Mouse (Mus musculus): ENCODE results near the gene Aox1. TPM values are rescaled to one million over a fixed set of nuclear protein-coding genes. Genes with fewer than 3 reads are reported as not detected.

The Aox1 gene
- polyA plus RNA-seq, 1 experiment from 2014 or later, result 0.36 TPM

DNA sequence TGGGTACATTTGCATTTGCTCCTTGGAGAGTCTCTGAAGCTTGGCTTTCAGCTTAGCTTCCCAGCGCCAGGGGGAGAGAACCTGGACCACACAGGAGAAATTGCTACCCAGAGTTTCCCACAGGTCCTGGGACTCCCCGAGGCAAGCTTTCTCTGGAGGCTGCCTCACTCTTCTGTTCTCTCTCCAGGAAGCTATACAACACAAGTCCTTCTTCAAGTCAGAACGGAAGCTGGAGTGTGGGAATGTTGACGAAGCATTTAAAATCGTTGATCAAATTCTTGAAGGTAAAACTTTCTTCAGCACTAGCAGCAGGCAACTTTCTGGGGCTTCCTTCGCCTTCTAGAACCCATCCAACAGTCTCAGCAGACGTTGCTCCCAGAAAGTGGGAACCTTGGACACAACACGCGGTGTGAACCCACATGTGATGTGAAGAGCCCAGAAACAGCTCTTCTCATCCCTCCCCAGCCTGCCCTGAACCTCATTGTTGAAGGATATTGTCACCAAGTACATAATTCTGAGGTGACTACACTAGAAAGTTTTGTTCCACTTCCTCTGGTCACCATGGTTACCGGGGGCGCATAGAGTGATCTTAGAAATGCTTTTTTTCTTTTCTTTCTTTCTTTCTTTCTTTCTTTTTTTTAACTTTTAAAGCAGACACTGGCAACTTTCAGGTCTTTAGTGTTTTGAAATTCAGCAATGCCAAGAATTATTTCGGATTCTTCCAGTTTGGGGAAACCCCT is 43.4 kb downstream of the Aox1 start:
- no peak overlapping the region for H3K27ac ChIP-seq (ENCODE audit: low read length)
- WGBS, result 69% methylated on average over 12 of the region's 12 CpGs
- H3K9me3 ChIP-seq (ENCODE audit: low read length), result no peaks in the 10 kb centered on the region
- no peaks in the 10 kb centered on the region for H3K36me3 ChIP-seq (ENCODE audit: insufficient read depth, low read length)
- no peak overlapping the region for H3K9ac ChIP-seq (replicated peaks; ENCODE audit: low read length)
- H3K4me1 ChIP-seq (ENCODE audit: insufficient read depth, low read length), result no peaks in the 10 kb centered on the region
- H3K4me3 ChIP-seq (ENCODE audit: low read length), result no peak overlapping the region
- no peaks in the 10 kb centered on the region for H3K27me3 ChIP-seq (ENCODE audit: insufficient read depth, low read length)
- ATAC-seq (ENCODE audit: low FRiP score, low TSS enrichment), result no peak
- H3K4me2 ChIP-seq (replicated peaks; ENCODE audit: low read depth, low read length), result no peak overlapping the region

DNA sequence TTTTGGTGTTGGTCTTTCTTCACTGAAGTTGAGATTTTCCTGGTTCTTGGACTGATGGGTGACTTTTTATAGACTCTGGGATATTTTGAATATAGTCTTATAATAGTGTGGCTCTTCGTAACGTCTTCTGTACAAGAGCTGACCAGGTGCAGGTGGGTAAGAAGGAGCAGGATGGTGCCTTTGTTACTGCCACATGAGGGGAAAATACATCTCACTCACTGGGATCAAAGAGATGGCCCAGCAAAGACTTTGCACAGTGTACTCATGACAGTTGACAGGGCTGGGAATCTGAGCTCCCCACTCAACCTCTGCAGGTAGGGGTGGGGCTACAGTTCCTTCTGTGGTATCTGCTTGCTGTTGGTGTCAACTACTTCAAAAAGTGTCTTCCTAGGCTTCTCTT is 44.5 kb downstream of the Aox1 start:
- Histone ChIP-seq H3K4me2 (replicated peaks; ENCODE audit: low read depth, low read length) (no peak overlapping the region), H3K27ac (ENCODE audit: low read length) (no peak overlapping the region), H3K27me3 (ENCODE audit: insufficient read depth, low read length) (no peaks in the 10 kb centered on the region), H3K4me1 (ENCODE audit: insufficient read depth, low read length) (no peaks in the 10 kb centered on the region), H3K9ac (replicated peaks; ENCODE audit: low read length) (no peak overlapping the region), H3K9me3 (ENCODE audit: low read length) (no peaks in the 10 kb centered on the region), H3K36me3 (ENCODE audit: insufficient read depth, low read length) (no peaks in the 10 kb centered on the region), H3K4me3 (ENCODE audit: low read length) (no peak overlapping the region)
- no peak for ATAC-seq (ENCODE audit: low FRiP score, low TSS enrichment)
- whole genome bisulfite sequencing, result 89% methylated on average over 2 of the region's 2 CpGs

DNA sequence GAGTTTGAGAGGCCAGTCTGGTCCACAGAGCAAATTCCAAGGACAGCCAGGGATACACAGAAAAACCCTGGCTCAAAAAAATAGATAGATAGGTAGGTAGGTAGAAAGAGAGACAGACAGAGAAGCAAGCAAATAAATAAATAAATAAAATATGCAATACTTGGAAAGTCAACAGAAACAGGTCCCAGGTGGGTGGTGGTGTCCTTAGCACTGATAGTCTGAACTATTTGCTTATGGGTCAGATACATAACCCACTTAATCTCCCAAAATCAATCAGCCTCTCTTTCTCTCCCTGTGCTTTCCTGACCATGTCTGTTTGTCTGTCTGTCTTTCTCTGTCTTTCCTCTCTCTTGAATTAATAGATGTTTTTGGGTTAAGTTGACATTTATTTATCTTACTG is 48.2 kb downstream of the Aox1 start:
- Histone ChIP-seq H3K9me3 (ENCODE audit: low read length) (no peaks in the 10 kb centered on the region), H3K9ac (replicated peaks; ENCODE audit: low read length) (no peak overlapping the region), H3K27me3 (ENCODE audit: insufficient read depth, low read length) (no peaks in the 10 kb centered on the region), H3K36me3 (ENCODE audit: insufficient read depth, low read length) (no peaks in the 10 kb centered on the region), H3K4me3 (ENCODE audit: low read length) (no peak overlapping the region), H3K4me2 (replicated peaks; ENCODE audit: low read depth, low read length) (no peak overlapping the region), H3K4me1 (ENCODE audit: insufficient read depth, low read length) (no peaks in the 10 kb centered on the region), H3K27ac (ENCODE audit: low read length) (no peak overlapping the region)
- ATAC-seq (ENCODE audit: low FRiP score, low TSS enrichment), result no peak

DNA sequence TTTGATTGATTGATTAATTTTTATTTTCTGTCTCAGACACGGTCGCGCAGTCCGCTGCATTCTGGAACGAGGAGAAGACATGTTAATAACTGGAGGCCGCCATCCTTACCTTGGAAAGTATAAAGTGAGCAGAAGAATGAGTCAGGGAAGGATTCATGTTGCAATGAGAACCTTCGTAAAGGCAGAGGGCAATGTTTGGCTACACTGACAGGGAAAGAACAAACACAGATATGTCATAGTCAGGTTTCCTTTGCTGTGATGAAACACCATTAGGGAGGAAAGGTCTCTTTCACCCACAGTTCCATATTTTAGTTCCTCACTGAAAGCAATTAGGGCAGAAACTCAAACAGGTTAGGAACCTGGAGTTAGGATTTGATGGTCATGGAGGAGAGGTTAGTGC is 48.7 kb downstream of the Aox1 start:
- Histone ChIP-seq H3K27me3 (ENCODE audit: insufficient read depth, low read length) (no peaks in the 10 kb centered on the region), H3K4me3 (ENCODE audit: low read length) (no peak overlapping the region), H3K27ac (ENCODE audit: low read length) (no peak overlapping the region), H3K36me3 (ENCODE audit: insufficient read depth, low read length) (no peaks in the 10 kb centered on the region), H3K4me2 (replicated peaks; ENCODE audit: low read depth, low read length) (no peak overlapping the region), H3K4me1 (ENCODE audit: insufficient read depth, low read length) (no peaks in the 10 kb centered on the region), H3K9ac (replicated peaks; ENCODE audit: low read length) (no peak overlapping the region), H3K9me3 (ENCODE audit: low read length) (no peaks in the 10 kb centered on the region)
- no peak for ATAC-seq (ENCODE audit: low FRiP score, low TSS enrichment)
- 76% methylated on average over 7 of the region's 7 CpGs for WGBS

DNA sequence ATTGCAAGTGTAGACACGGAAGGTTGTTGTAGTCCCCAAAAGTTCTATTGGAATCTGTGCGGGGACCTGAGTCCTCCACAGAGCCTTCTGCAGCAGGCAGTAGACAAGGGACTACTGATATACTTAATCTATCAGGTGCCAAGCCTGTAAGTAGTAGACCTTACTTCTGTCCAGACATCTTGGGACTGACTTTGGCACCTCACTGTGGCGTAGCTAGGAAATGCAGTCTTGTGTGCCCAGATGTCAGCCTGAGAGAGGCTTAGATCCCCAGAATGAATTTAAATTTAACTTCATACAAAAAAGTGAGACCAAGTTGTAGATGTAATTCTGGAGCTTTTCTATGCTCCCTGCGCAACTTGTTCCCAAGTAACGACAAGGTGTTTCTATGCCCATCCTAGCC is 50.0 kb downstream of the Aox1 start:
- H3K27me3 ChIP-seq (ENCODE audit: insufficient read depth, low read length), result no peaks in the 10 kb centered on the region
- no peaks in the 10 kb centered on the region for H3K9me3 ChIP-seq (ENCODE audit: low read length)
- no peak overlapping the region for H3K4me3 ChIP-seq (ENCODE audit: low read length)
- no peak overlapping the region for H3K27ac ChIP-seq (ENCODE audit: low read length)
- no peak overlapping the region for H3K4me2 ChIP-seq (replicated peaks; ENCODE audit: low read depth, low read length)
- WGBS, result 93% methylated on average over 5 of the region's 5 CpGs
- no peaks in the 10 kb centered on the region for H3K36me3 ChIP-seq (ENCODE audit: insufficient read depth, low read length)
- no peaks in the 10 kb centered on the region for H3K4me1 ChIP-seq (ENCODE audit: insufficient read depth, low read length)
- no peak for ATAC-seq (ENCODE audit: low FRiP score, low TSS enrichment)
- H3K9ac ChIP-seq (replicated peaks; ENCODE audit: low read length), result no peak overlapping the region

DNA sequence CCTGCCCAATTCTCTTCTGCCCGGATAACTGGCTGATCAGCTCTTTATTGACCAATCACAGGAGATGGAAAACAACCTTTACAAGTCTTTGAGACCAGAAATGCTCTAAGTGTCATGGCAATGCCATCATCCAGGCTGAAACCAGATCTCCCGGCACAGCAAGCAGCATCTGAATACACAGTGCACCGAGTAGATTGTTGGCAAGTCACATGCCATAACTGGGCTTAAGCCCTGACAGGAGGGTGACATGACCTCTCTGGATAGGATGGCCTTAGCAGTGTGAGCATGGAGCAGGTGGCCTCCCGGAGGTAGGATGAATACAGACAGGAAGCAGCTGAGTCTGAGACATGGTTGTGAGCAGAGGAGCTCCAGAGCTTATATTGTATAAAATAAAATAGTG is 50.7 kb downstream of the Aox1 start:
- Histone ChIP-seq H3K4me1 (ENCODE audit: insufficient read depth, low read length) (no peaks in the 10 kb centered on the region), H3K27ac (ENCODE audit: low read length) (no peak overlapping the region), H3K9ac (replicated peaks; ENCODE audit: low read length) (no peak overlapping the region), H3K9me3 (ENCODE audit: low read length) (no peaks in the 10 kb centered on the region), H3K36me3 (ENCODE audit: insufficient read depth, low read length) (no peaks in the 10 kb centered on the region), H3K4me2 (replicated peaks; ENCODE audit: low read depth, low read length) (no peak overlapping the region), H3K27me3 (ENCODE audit: insufficient read depth, low read length) (no peaks in the 10 kb centered on the region), H3K4me3 (ENCODE audit: low read length) (no peak overlapping the region)
- ATAC-seq (ENCODE audit: low FRiP score, low TSS enrichment), result no peak
- whole genome bisulfite sequencing, result 83% methylated on average over 4 of the region's 4 CpGs

DNA sequence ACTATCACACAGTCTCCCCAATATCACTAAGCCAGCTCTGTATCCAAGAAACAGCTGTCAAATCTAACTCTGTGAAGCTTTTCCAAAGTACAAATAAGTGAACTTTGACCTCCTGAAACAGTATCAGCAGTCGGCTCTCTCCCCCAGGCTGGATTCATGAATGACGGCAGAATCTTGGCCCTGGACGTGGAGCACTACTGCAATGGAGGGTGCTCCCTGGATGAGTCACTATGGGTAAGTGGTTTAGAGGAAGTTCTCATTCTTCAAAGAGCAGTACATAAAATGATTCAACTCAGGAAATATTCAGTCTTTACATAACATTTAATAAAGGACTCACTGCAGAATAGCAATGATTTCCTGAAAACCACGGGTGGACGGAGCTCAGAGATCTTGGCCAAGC is 51.6 kb downstream of the Aox1 start:
- no peak for ATAC-seq (ENCODE audit: low FRiP score, low TSS enrichment)
- Histone ChIP-seq H3K9ac (replicated peaks; ENCODE audit: low read length) (no peak overlapping the region), H3K27me3 (ENCODE audit: insufficient read depth, low read length) (no peaks in the 10 kb centered on the region), H3K4me1 (ENCODE audit: insufficient read depth, low read length) (no peaks in the 10 kb centered on the region), H3K4me2 (replicated peaks; ENCODE audit: low read depth, low read length) (no peak overlapping the region), H3K9me3 (ENCODE audit: low read length) (no peaks in the 10 kb centered on the region), H3K36me3 (ENCODE audit: insufficient read depth, low read length) (no peaks in the 10 kb centered on the region), H3K27ac (ENCODE audit: low read length) (no peak overlapping the region), H3K4me3 (ENCODE audit: low read length) (no peak overlapping the region)
- 76% methylated on average over 5 of the region's 5 CpGs for WGBS

DNA sequence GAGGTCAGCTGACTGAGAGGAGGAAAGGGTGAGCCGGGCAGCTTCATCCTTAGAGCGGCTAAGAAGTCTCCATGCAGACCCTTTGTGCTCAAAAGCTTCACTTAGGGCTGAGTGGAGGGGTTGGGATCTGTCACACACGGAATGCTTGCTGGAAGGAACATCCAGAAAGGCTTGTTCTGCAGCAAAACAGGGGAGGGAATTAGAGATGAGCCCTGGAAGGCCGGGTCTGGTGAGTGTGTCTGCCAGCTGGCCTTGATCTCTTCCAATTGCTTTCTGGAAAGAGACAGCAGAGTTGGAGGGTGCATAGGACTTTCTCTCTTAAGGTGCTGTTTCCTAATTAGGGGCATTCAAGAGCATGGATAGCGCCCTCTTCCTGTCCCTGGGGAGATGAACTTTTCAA is 59.6 kb downstream of the Aox1 start:
- Histone ChIP-seq H3K27ac (ENCODE audit: low read length) (no peak overlapping the region), H3K9me3 (ENCODE audit: low read length) (no peaks in the 10 kb centered on the region), H3K4me2 (replicated peaks; ENCODE audit: low read depth, low read length) (no peak overlapping the region), H3K4me3 (ENCODE audit: low read length) (no peak overlapping the region), H3K27me3 (ENCODE audit: insufficient read depth, low read length) (no peaks in the 10 kb centered on the region), H3K36me3 (ENCODE audit: insufficient read depth, low read length) (no peaks in the 10 kb centered on the region), H3K9ac (replicated peaks; ENCODE audit: low read length) (no peak overlapping the region), H3K4me1 (ENCODE audit: insufficient read depth, low read length) (no peaks in the 10 kb centered on the region)
- ATAC-seq (ENCODE audit: low FRiP score, low TSS enrichment), result no peak
- WGBS, result 52% methylated on average over 5 of the region's 5 CpGs

DNA sequence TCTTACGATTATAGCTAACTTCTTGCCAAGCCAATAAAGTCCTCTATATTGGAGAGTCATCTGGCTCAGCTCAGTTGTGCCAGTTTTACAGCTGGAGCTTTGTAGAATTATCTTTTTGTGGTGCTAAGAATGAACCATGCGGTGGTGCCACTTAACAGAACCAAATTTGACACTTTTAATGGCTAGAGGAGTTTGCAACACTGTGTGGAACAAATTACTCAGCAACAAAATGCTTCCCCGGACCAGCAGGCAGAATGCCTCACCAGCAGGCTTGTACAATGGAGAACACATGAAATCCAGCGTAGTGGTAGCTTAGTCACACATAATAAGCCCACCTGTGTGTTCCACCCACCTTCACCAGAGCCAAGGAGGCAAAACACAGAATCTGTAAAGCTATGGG is 60.5 kb downstream of the Aox1 start:
- Histone ChIP-seq H3K9ac (replicated peaks; ENCODE audit: low read length) (no peak overlapping the region), H3K27me3 (ENCODE audit: insufficient read depth, low read length) (no peaks in the 10 kb centered on the region), H3K4me1 (ENCODE audit: insufficient read depth, low read length) (no peaks in the 10 kb centered on the region), H3K27ac (ENCODE audit: low read length) (no peak overlapping the region), H3K9me3 (ENCODE audit: low read length) (no peaks in the 10 kb centered on the region), H3K36me3 (ENCODE audit: insufficient read depth, low read length) (no peaks in the 10 kb centered on the region), H3K4me3 (ENCODE audit: low read length) (no peak overlapping the region), H3K4me2 (replicated peaks; ENCODE audit: low read depth, low read length) (no peak overlapping the region)
- WGBS, result 69% methylated on average over 4 of the region's 4 CpGs
- no peak for ATAC-seq (ENCODE audit: low FRiP score, low TSS enrichment)

DNA sequence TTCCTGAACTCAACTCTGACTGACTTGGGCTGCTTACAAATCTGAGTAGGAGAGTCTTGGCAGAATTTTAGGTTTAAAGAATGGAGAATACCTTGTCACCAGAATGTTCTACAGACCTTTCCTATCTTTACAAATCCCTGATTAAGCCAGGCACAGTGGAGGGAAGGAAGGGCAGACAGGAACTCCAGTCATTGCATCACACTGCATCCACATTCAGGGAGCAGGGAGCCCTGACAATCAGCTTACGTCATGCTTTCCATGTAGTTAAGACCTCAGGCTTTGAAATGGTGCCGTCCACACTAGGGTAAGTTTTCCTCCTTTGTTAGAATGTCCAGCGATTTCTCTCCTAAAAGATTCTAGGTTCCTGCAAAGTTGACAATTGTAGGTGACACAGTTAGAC is 61.5 kb downstream of the Aox1 start:
- Histone ChIP-seq H3K36me3 (ENCODE audit: insufficient read depth, low read length) (no peaks in the 10 kb centered on the region), H3K9me3 (ENCODE audit: low read length) (no peaks in the 10 kb centered on the region), H3K4me3 (ENCODE audit: low read length) (no peak overlapping the region), H3K4me2 (replicated peaks; ENCODE audit: low read depth, low read length) (no peak overlapping the region), H3K27ac (ENCODE audit: low read length) (no peak overlapping the region), H3K4me1 (ENCODE audit: insufficient read depth, low read length) (no peaks in the 10 kb centered on the region), H3K27me3 (ENCODE audit: insufficient read depth, low read length) (no peaks in the 10 kb centered on the region), H3K9ac (replicated peaks; ENCODE audit: low read length) (no peak overlapping the region)
- ATAC-seq (ENCODE audit: low FRiP score, low TSS enrichment), result no peak
- WGBS, result 83% methylated on average over 3 of the region's 3 CpGs

Measured in kidney, embryonic 16.5 days (tissue).